Mouse (Mus musculus) MEL (cell line): Measurements from ENCODE around the gene Enoph1. TPM values are rescaled to one million over a fixed set of nuclear protein-coding genes. Genes with fewer than 3 reads are reported as not detected.

Experiments
- DNase-seq: peaks from one replicate; pipeline ENCODE4 v3.0.0; 2011; ENCODE audit warnings: low read depth, low spot score
- H3K27ac ChIP-seq: 2 replicates; pipeline ENCODE4 v1.5.1; 2012; ENCODE audit warnings: low read depth, mild to moderate bottlenecking, control low read depth, low read length, moderate library complexity; ENCODE audit not compliant: control insufficient read depth
- H3K27me3 ChIP-seq, 2 experiments: fragments of 150-350 bp in 1 of 2; sonication (generic) in 1 of 2; 2 replicates each; pipeline ENCODE4 v1.6.1; 2012; ENCODE audit warnings: low read length in 2 of 2, mild to moderate bottlenecking in 2 of 2, improper control_type of control experiment in 1 of 2, moderate library complexity in 1 of 2; ENCODE audit not compliant: insufficient read depth in 2 of 2, control insufficient read depth in 1 of 2
- H3K36me3 ChIP-seq, 2 experiments: 2 replicates each; pipeline ENCODE4 v1.6.1; 2012 to 2014; ENCODE audit warnings: low read length in 2 of 2, improper control_type of control experiment in 1 of 2, inconsistent platforms in 1 of 2, mild to moderate bottlenecking in 1 of 2; ENCODE audit not compliant: insufficient read depth in 2 of 2, control insufficient read depth in 1 of 2
- H3K4me1 ChIP-seq, 2 experiments: fragments of 150-350 bp in 1 of 2; sonication (generic) in 1 of 2; 2 replicates each; pipeline ENCODE4 v1.6.1; 2012; ENCODE audit warnings: low read length in 2 of 2, improper control_type of control experiment in 1 of 2, mild to moderate bottlenecking in 1 of 2; ENCODE audit not compliant: insufficient read depth in 2 of 2, control insufficient read depth in 1 of 2
- H3K4me3 ChIP-seq, 2 experiments: fragments of 150-350 bp in 1 of 2; sonication (generic) in 1 of 2; 2 replicates each; pipeline ENCODE4 v1.5.1; 2012; ENCODE audit warnings: low read depth in 2 of 2, low read length in 2 of 2, mild to moderate bottlenecking in 2 of 2, moderate library complexity in 2 of 2, control low read depth in 1 of 2, improper control_type of control experiment in 1 of 2; ENCODE audit not compliant: control insufficient read depth in 1 of 2, insufficient read depth in 1 of 2
- H3K79me2 ChIP-seq: 2 replicates; pipeline ENCODE4 v1.6.1; 2012; ENCODE audit warnings: mild to moderate bottlenecking, low read length, moderate library complexity; ENCODE audit not compliant: control insufficient read depth, poor library complexity, insufficient read depth
- H3K9ac ChIP-seq: 2 replicates; pipeline ENCODE4 v1.6.1; 2012; ENCODE audit warnings: low read depth, mild to moderate bottlenecking, control low read depth, low read length, moderate library complexity; ENCODE audit not compliant: control insufficient read depth, poor library complexity, severe bottlenecking
- H3K9me3 ChIP-seq: fragments of 150-350 bp; sonication (generic); replicated peaks from 2 replicates; pipeline ENCODE4 v1.6.1; 2012; ENCODE audit warnings: mild to moderate bottlenecking, low read length, improper control_type of control experiment, moderate library complexity; ENCODE audit not compliant: insufficient read depth
- BHLHE40 ChIP-seq: IDR thresholded peaks from 2 replicates; pipeline ENCODE4 v1.6.1; 2012; ENCODE audit warnings: low read depth, mild to moderate bottlenecking, inconsistent platforms, low read length, improper control_type of control experiment, borderline replicate concordance
- CTCF ChIP-seq, 3 experiments: IDR thresholded peaks in 2 of 3; conservative IDR thresholded peaks in 1 of 3; 2 replicates each; pipeline ENCODE4 v1.5.1; 2011 to 2012; ENCODE audit warnings: low read length in 3 of 3, low read depth in 2 of 3, mild to moderate bottlenecking in 2 of 3, improper control_type of control experiment in 1 of 3, inconsistent platforms in 1 of 3, mixed read lengths in 1 of 3, moderate library complexity in 1 of 3; ENCODE audit not compliant: control insufficient read depth in 1 of 3, insufficient read depth in 1 of 3, poor library complexity in 1 of 3, severe bottlenecking in 1 of 3
- E2F4 ChIP-seq: IDR thresholded peaks from 2 replicates; pipeline ENCODE4 v1.6.1; 2011; ENCODE audit warnings: low read depth, low read length, improper control_type of control experiment, borderline replicate concordance
- HCFC1 ChIP-seq: IDR thresholded peaks from 2 replicates; pipeline ENCODE4 v1.6.1; 2012; ENCODE audit warnings: low read depth, mild to moderate bottlenecking, inconsistent platforms, low read length, improper control_type of control experiment, moderate library complexity
- MAFK ChIP-seq: IDR thresholded peaks from 2 replicates; pipeline ENCODE4 v1.6.1; 2011; ENCODE audit warnings: low read depth, mild to moderate bottlenecking, low read length, improper control_type of control experiment, borderline replicate concordance
- MEF2A ChIP-seq: IDR thresholded peaks from 2 replicates; pipeline ENCODE4 v1.6.1; 2014; ENCODE audit warnings: low read depth, mild to moderate bottlenecking, inconsistent platforms, low read length, improper control_type of control experiment; ENCODE audit not compliant: poor library complexity, insufficient replicate concordance, severe bottlenecking; ENCODE audit errors: extremely low read depth
- MXI1 ChIP-seq: IDR thresholded peaks from 2 replicates; pipeline ENCODE4 v1.6.1; 2011; ENCODE audit warnings: mild to moderate bottlenecking, low read depth, low read length, improper control_type of control experiment
- MYB ChIP-seq: IDR thresholded peaks from 2 replicates; pipeline ENCODE4 v1.6.1; 2011; ENCODE audit warnings: mild to moderate bottlenecking, low read depth, low read length, improper control_type of control experiment
- MYC ChIP-seq: IDR thresholded peaks from 2 replicates; pipeline ENCODE4 v1.6.1; 2011; ENCODE audit warnings: low read depth, mild to moderate bottlenecking, low read length, improper control_type of control experiment, moderate library complexity
- NRF1 ChIP-seq: IDR thresholded peaks from 2 replicates; pipeline ENCODE4 v1.6.1; 2014; ENCODE audit warnings: low read depth, mild to moderate bottlenecking, inconsistent platforms, low read length, improper control_type of control experiment, moderate library complexity; ENCODE audit not compliant: poor library complexity, insufficient read depth, severe bottlenecking
- POLR2A ChIP-seq, 2 experiments: IDR thresholded peaks; 2 replicates each; pipeline ENCODE4 v1.6.1; 2011 to 2012; ENCODE audit warnings: low read length in 2 of 2, mild to moderate bottlenecking in 2 of 2, control low read depth in 1 of 2, improper control_type of control experiment in 1 of 2, low read depth in 1 of 2, moderate library complexity in 1 of 2; ENCODE audit not compliant: control insufficient read depth in 1 of 2, insufficient read depth in 1 of 2, poor library complexity in 1 of 2
- POLR2AphosphoS2 ChIP-seq: IDR thresholded peaks from 2 replicates; pipeline ENCODE4 v1.6.1; 2011; ENCODE audit warnings: low read length, improper control_type of control experiment
- POLR2AphosphoS5 ChIP-seq: IDR thresholded peaks from 2 replicates; pipeline ENCODE4 v1.6.1; 2012; ENCODE audit warnings: low read depth, borderline replicate concordance, mild to moderate bottlenecking, inconsistent platforms, low read length, moderate library complexity, mixed read lengths
- SIN3A ChIP-seq: IDR thresholded peaks from 2 replicates; pipeline ENCODE4 v1.6.1; 2012; ENCODE audit warnings: low read length, improper control_type of control experiment, inconsistent platforms
- TAL1 ChIP-seq: IDR thresholded peaks from 2 replicates; pipeline ENCODE4 v1.6.1; 2012; ENCODE audit warnings: mild to moderate bottlenecking, inconsistent platforms, low read length, moderate library complexity, mixed read lengths
- TCF12 ChIP-seq: IDR thresholded peaks from 2 replicates; pipeline ENCODE4 v1.6.1; 2014; ENCODE audit warnings: low read depth, mild to moderate bottlenecking, inconsistent platforms, low read length, improper control_type of control experiment, moderate library complexity
- UBTF ChIP-seq: IDR thresholded peaks from 2 replicates; pipeline ENCODE4 v1.6.1; 2012; ENCODE audit warnings: low read depth, mild to moderate bottlenecking, inconsistent platforms, low read length, improper control_type of control experiment, moderate library complexity, borderline replicate concordance; ENCODE audit not compliant: insufficient read depth
- ZKSCAN1 ChIP-seq: IDR thresholded peaks from 2 replicates; pipeline ENCODE4 v1.6.1; 2012; ENCODE audit warnings: low read depth, mild to moderate bottlenecking, inconsistent platforms, low read length, improper control_type of control experiment, moderate library complexity
- ZNF384 ChIP-seq: IDR thresholded peaks from 2 replicates; pipeline ENCODE4 v1.6.1; 2012; ENCODE audit warnings: low read depth, mild to moderate bottlenecking, inconsistent platforms, low read length, improper control_type of control experiment
- polyA plus RNA-seq, 2 experiments: library from polyadenylated mRNA; stranded (reverse) in 1 of 2; unstranded in 1 of 2; fragments of >175 nt in 1 of 2; fragments of >200 nt in 1 of 2; gene quantifications; 2 replicates each; pipeline versions ENCODE4 v1.2.1 to v1.2.4; 2012; ENCODE audit warnings: low replicate concordance in 2 of 2, low read depth in 1 of 2; ENCODE audit not compliant: insufficient read length in 2 of 2, insufficient read depth in 1 of 2, missing spikeins in 1 of 2
- total RNA-seq: library from RNA; depleted of rRNA; stranded (reverse); fragments of 300-350 nt; gene quantifications from 2 replicates; pipeline ENCODE4 v1.2.3, GENCODE M21; 2012

The Enoph1 gene
- total and polyA plus RNA-seq, 3 experiments: 83.3 to 89.0 TPM; not detected in 1

- Histone ChIP-seq H3K79me2 (peaks cover 95% of the 10 kb centered on the region), H3K4me3 (no peak overlapping the region), H3K9ac (no peak overlapping the region), H3K27ac (no peak overlapping the region), H3K9me3 (no peaks in the 10 kb centered on the region), H3K36me3 (peaks cover 0 to 14% of the 10 kb centered on the region in 2 experiments; a peak in 3 of 4 replicates), H3K27me3 (no peaks in the 10 kb centered on the region), H3K4me1 (peaks cover 2 to 10% of the 10 kb centered on the region in 2 experiments)
- peak; percentile 35 for DNase-seq
- TF ChIP-seq CTCF (IDR thresholded peaks at IDR 0.05 in 2 of 3, conservative IDR thresholded peaks at IDR 0.05 in 1 of 3; ENCODE audit: control insufficient read depth in 1 of 3, insufficient read depth in 1 of 3, low read depth in 2 of 3, low read length in 3 of 3, poor library complexity in 1 of 3, severe bottlenecking in 1 of 3) (peak in 1 of 3 experiments; percentile 9; a peak in 1 of 6 replicates), UBTF (no peak)
These were observed 3.6 kb downstream of the Enoph1 start for GRCm38 (mm10) chr5:100043361-100043760.

DNA sequence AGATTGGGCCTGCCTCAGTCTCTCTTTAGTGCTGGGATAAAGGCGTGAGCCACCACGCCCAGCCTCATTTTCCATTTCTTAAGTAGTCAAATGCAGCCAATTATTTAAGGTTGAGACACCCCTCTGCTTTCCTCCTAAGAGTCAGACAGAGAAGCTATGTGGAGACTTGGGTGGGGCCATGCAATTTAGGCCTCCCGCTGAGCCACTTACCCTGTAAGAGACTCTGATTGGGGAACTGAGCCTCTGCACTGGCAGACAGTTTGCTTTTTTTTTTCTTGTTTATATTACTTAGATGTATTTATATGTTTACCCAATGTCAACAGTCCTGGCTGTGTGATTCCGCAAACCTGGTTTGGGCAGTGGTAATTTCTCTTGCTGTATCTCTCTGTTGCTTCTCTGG, 4.2 kb downstream of the Enoph1 start:
- peaks cover 94% of the 10 kb centered on the region for H3K79me2 ChIP-seq
- no peak overlapping the region for H3K9ac ChIP-seq
- no peaks in the 10 kb centered on the region for H3K9me3 ChIP-seq
- no peaks in the 10 kb centered on the region for H3K27me3 ChIP-seq
- no peak for TF ChIP-seq BHLHE40
- no peak for TF ChIP-seq TAL1
- peak; percentile 77 for TF ChIP-seq ZNF384
- no peak for TF ChIP-seq MYC
- H3K4me3 ChIP-seq: no peak overlapping the region
- DNase-seq: peak; percentile 68
- no peak overlapping the region for H3K27ac ChIP-seq
- H3K36me3 ChIP-seq: peaks cover 0 to 14% of the 10 kb centered on the region in 2 experiments; a peak in 3 of 4 replicates
- H3K4me1 ChIP-seq: peaks cover 2 to 10% of the 10 kb centered on the region in 2 experiments

- Histone ChIP-seq H3K9me3 (no peaks in the 10 kb centered on the region), H3K4me3 (no peak overlapping the region), H3K4me1 (peaks cover 2 to 10% of the 10 kb centered on the region in 2 experiments), H3K27ac (no peak overlapping the region)
- TF ChIP-seq NRF1 (no peak), TCF12 (no peak), POLR2A (IDR thresholded peaks at IDR 0.05; ENCODE audit: control insufficient read depth in 1 of 2, insufficient read depth in 1 of 2, low read depth in 1 of 2, low read length in 2 of 2, poor library complexity in 1 of 2) (no peak), MYB (no peak), BHLHE40 (no peak), MEF2A (no peak), MYC (no peak), ZKSCAN1 (no peak), POLR2AphosphoS2 (no peak), HCFC1 (no peak), MXI1 (no peak), MAFK (no peak), POLR2AphosphoS5 (no peak), SIN3A (no peak), ZNF384 (no peak), E2F4 (no peak)
- TF ChIP-seq, all 39 proteins: peak for 0
- no peak for DNase-seq
- H3K9ac ChIP-seq: no peak overlapping the region
- H3K27me3 ChIP-seq: no peaks in the 10 kb centered on the region
- H3K36me3 ChIP-seq: peaks cover 0 to 14% of the 10 kb centered on the region in 2 experiments; a peak in 3 of 4 replicates
- peaks cover 94% of the 10 kb centered on the region for H3K79me2 ChIP-seq
These were observed 4.8 kb downstream of the Enoph1 start for GRCm38 (mm10) chr5:100044621-100045020.
